Mouse (Mus musculus): ENCODE results near the gene Crot. TPM values are rescaled to one million over a fixed set of nuclear protein-coding genes. Genes with fewer than 3 reads are reported as not detected.

Gene Crot
- total and polyA plus RNA-seq, 3 experiments = 13.4 to 18.2 (median 13.5) TPM

- Histone ChIP-seq H3K4me2 (ENCODE audit: insufficient read depth, low read depth, poor library complexity, severe bottlenecking) (peak overlapping the region; percentile 71), H3K79me2 (replicated peaks; ENCODE audit: control insufficient read depth, extremely low read depth, insufficient read depth, poor library complexity, severe bottlenecking) (no peaks in the 10 kb centered on the region), H3K4me1 (ENCODE audit: control insufficient read depth in 1 of 2, insufficient read depth in 2 of 2) (peaks cover 4 to 12% of the 10 kb centered on the region in 2 experiments; a peak in 2 of 4 replicates), H3K9me3 (replicated peaks; ENCODE audit: low read length) (no peaks in the 10 kb centered on the region), H3K27ac (ENCODE audit: insufficient read depth, low read depth) (no peak overlapping the region), H3K36me3 (replicated peaks in 1 of 2; ENCODE audit: control insufficient read depth in 1 of 2, insufficient read depth in 1 of 2, low read length in 1 of 2) (no peaks in the 10 kb centered on the region), H3K9ac (ENCODE audit: insufficient read depth, low read depth) (no peak overlapping the region), H3K4me3 (replicated peaks in 1 of 3; ENCODE audit: low read depth in 2 of 3, low read length in 2 of 3, poor library complexity in 1 of 3) (no peak overlapping the region), H3K27me3 (replicated peaks) (no peaks in the 10 kb centered on the region)
- in situ Hi-C loops (cut with MboI; ENCODE audit: low pct_ligation_motif_present, low pct_unique_long_range_greater_than_20kb, low sequenced_read_pairs) (no loop called here), dilution Hi-C loops (cut with MboI; ENCODE audit: extremely low pct_ligation_motif_present, extremely low pct_unique_long_range_greater_than_20kb, low sequenced_read_pairs) (no loop called here)
- TF ChIP-seq IRF4 (IDR thresholded peaks at IDR 0.05; ENCODE audit: low read depth, low read length) (peak; percentile 93), ELF1 (IDR thresholded peaks at IDR 0.05; ENCODE audit: low read depth, low read length) (peak; percentile 82), BHLHE40 (IDR thresholded peaks at IDR 0.05; ENCODE audit: low read depth, low read length) (peak; percentile 75), MEF2A (IDR thresholded peaks at IDR 0.05; ENCODE audit: borderline replicate concordance, low read depth, low read length) (0 out of 2 replicates have a peak, but pooled peaks have one; percentile 63), CHD2 (IDR thresholded peaks at IDR 0.05; ENCODE audit: low read length) (peak; percentile 50; the same call in 1 of the 2 replicates), MAZ (IDR thresholded peaks at IDR 0.05; ENCODE audit: low read depth, low read length) (no peak), MAX (IDR thresholded peaks at IDR 0.05; ENCODE audit: low read length) (peak; percentile 69), MYC (IDR thresholded peaks at IDR 0.05; ENCODE audit: low read depth, low read length) (peak; percentile 85), TBP (conservative IDR thresholded peaks at IDR 0.05; ENCODE audit: low read depth, low read length) (no peak), EP300 (IDR thresholded peaks at IDR 0.05; ENCODE audit: low read length) (peak; percentile 96), ETS1 (conservative IDR thresholded peaks at IDR 0.05; ENCODE audit: low read depth, low read length) (peak; percentile 43), CHD1 (IDR thresholded peaks at IDR 0.05; ENCODE audit: low read depth, low read length) (no peak), RCOR1 (conservative IDR thresholded peaks at IDR 0.05; ENCODE audit: low read depth, low read length) (0 out of 2 replicates have a peak, but pooled peaks have one; percentile 17)
- peak; percentile 81 for DNase-seq (ENCODE audit: extremely low read depth)
Measured at GRCm38 (mm10) chr5:8917069-8917468, 80.1 kb downstream of the Crot start.

- no peak overlapping the region for H3K9ac ChIP-seq (ENCODE audit: insufficient read depth, low read depth)
- no peaks in the 10 kb centered on the region for H3K36me3 ChIP-seq (replicated peaks in 1 of 2; ENCODE audit: control insufficient read depth in 1 of 2, insufficient read depth in 1 of 2, low read length in 1 of 2)
- no peak overlapping the region for H3K27ac ChIP-seq (ENCODE audit: insufficient read depth, low read depth)
- peaks cover 8 to 15% of the 10 kb centered on the region in 2 experiments for H3K4me1 ChIP-seq (ENCODE audit: control insufficient read depth in 1 of 2, insufficient read depth in 2 of 2)
- H3K79me2 ChIP-seq (replicated peaks; ENCODE audit: control insufficient read depth, extremely low read depth, insufficient read depth, poor library complexity, severe bottlenecking) = no peaks in the 10 kb centered on the region
- no peak overlapping the region for H3K4me3 ChIP-seq (replicated peaks in 1 of 3; ENCODE audit: low read depth in 2 of 3, low read length in 2 of 3, poor library complexity in 1 of 3)
- no peaks in the 10 kb centered on the region for H3K27me3 ChIP-seq (replicated peaks)
- in situ Hi-C loops (cut with MboI; ENCODE audit: low pct_ligation_motif_present, low pct_unique_long_range_greater_than_20kb, low sequenced_read_pairs) = no loop called here
- no peak overlapping the region for H3K4me2 ChIP-seq (ENCODE audit: insufficient read depth, low read depth, poor library complexity, severe bottlenecking)
- TF ChIP-seq KAT2A (IDR thresholded peaks at IDR 0.05; ENCODE audit: insufficient replicate concordance, low read length) = no peak
- TF ChIP-seq EP300 (IDR thresholded peaks at IDR 0.05; ENCODE audit: low read length) = no peak
- TF ChIP-seq ZMIZ1 (IDR thresholded peaks at IDR 0.05; ENCODE audit: low read depth, low read length) = no peak
- TF ChIP-seq POLR2AphosphoS2 (IDR thresholded peaks at IDR 0.05; ENCODE audit: low read depth, low read length) = no peak
- TF ChIP-seq RCOR1 (conservative IDR thresholded peaks at IDR 0.05; ENCODE audit: low read depth, low read length) = no peak
- TF ChIP-seq MAX (IDR thresholded peaks at IDR 0.05; ENCODE audit: low read length) = no peak
- TF ChIP-seq MXI1 (IDR thresholded peaks at IDR 0.05; ENCODE audit: low read depth, low read length) = no peak
- no peaks in the 10 kb centered on the region for H3K9me3 ChIP-seq (replicated peaks; ENCODE audit: low read length)
- DNase-seq (ENCODE audit: extremely low read depth) = no peak
- dilution Hi-C loops (cut with MboI; ENCODE audit: extremely low pct_ligation_motif_present, extremely low pct_unique_long_range_greater_than_20kb, low sequenced_read_pairs) = no loop called here
Measured at GRCm38 (mm10) chr5:8916400-8916799, 80.7 kb downstream of the Crot start.

Other genes with a start within 250 kb of the Crot start
- gene Abcb1b, start 199.2 kb downstream of the Crot start, total RNA-seq (2012; rRNA removed) = 14.2 and 16.1 TPM in 2 replicates
- 1.5 and 1.8 TPM in 2 replicates for gene Abcb1b, start 199.2 kb downstream of the Crot start, total RNA-seq (2014; rRNA removed)
- 1.2 and 1.5 TPM in 2 replicates for gene Abcb1b, start 199.2 kb downstream of the Crot start, polyA plus RNA-seq (2012; ENCODE audit: insufficient read length, low read depth)
- gene Abcb4, start 103.6 kb downstream of the Crot start, total RNA-seq (2012; rRNA removed) = 0.38 and 0.68 TPM in 2 replicates
- gene Abcb4, start 103.6 kb downstream of the Crot start, total RNA-seq (2014; rRNA removed) = 0.24 and 0.27 TPM in 2 replicates
- gene Abcb4, start 103.6 kb downstream of the Crot start, polyA plus RNA-seq (2012; ENCODE audit: insufficient read length, low read depth) = 0.29 and 0.37 TPM in 2 replicates
- gene Tmem243, start 103.3 kb upstream of the Crot start, total RNA-seq (2012; rRNA removed) = 56.2 and 74.7 TPM in 2 replicates
- gene Tmem243, start 103.3 kb upstream of the Crot start, total RNA-seq (2014; rRNA removed) = 102 and 107 TPM in 2 replicates
- 70.6 and 87.0 TPM in 2 replicates for gene Tmem243, start 103.3 kb upstream of the Crot start, polyA plus RNA-seq (2012; ENCODE audit: insufficient read length, low read depth)
- gene Dmtf1, start 164.5 kb upstream of the Crot start, total RNA-seq (2012; rRNA removed) = 18.1 and 18.8 TPM in 2 replicates
- 36.8 and 41.2 TPM in 2 replicates for gene Dmtf1, start 164.5 kb upstream of the Crot start, total RNA-seq (2014; rRNA removed)
- gene Dmtf1, start 164.5 kb upstream of the Crot start, polyA plus RNA-seq (2012; ENCODE audit: insufficient read length, low read depth) = 30.6 and 32.1 TPM in 2 replicates